Mouse (Mus musculus) limb, embryonic 12.5 days (tissue): Measurements from ENCODE around the gene Fbf1. TPM values are rescaled to one million over a fixed set of nuclear protein-coding genes. Genes with fewer than 3 reads are reported as not detected.

Source experiments
- ATAC-seq: fragments of 200-750 bp; cut with Nextera tagmentation; 2 replicates; pipeline ENCODE4 v1.8.0; 2017; ENCODE audit warnings: low read depth, moderate TSS enrichment; ENCODE audit not compliant: insufficient number of reproducible peaks, insufficient read depth, low FRiP score, low TSS enrichment
- H3K27ac ChIP-seq: fragments of 300-500 bp; sonication (generic); 2 replicates; pipeline ENCODE4 v1.5.1; 2016; ENCODE audit warnings: mild to moderate bottlenecking, moderate library complexity
- H3K27me3 ChIP-seq: fragments of 300-500 bp; sonication (generic); 2 replicates; pipeline ENCODE4 v1.6.1; 2016; ENCODE audit warnings: mild to moderate bottlenecking, moderate library complexity
- H3K36me3 ChIP-seq: fragments of 300-500 bp; sonication (generic); 2 replicates; pipeline ENCODE4 v1.6.1; 2016; ENCODE audit warnings: mild to moderate bottlenecking, moderate library complexity
- H3K4me1 ChIP-seq: fragments of 300-500 bp; sonication (generic); replicated peaks from 2 replicates; pipeline ENCODE4 v1.6.1; 2016
- H3K4me2 ChIP-seq: fragments of 300-500 bp; sonication (generic); 2 replicates; pipeline ENCODE4 v1.6.1; 2016; ENCODE audit warnings: mild to moderate bottlenecking, moderate library complexity
- H3K4me3 ChIP-seq: fragments of 300-500 bp; sonication (generic); replicated peaks from 2 replicates; pipeline ENCODE4 v1.5.1; 2016; ENCODE audit warnings: mild to moderate bottlenecking
- H3K9ac ChIP-seq: fragments of 300-500 bp; sonication (generic); replicated peaks from 2 replicates; pipeline ENCODE4 v1.6.1; 2016; ENCODE audit warnings: mild to moderate bottlenecking, moderate library complexity
- H3K9me3 ChIP-seq: fragments of 300-500 bp; sonication (generic); 2 replicates; pipeline ENCODE4 v1.6.1; 2016; ENCODE audit warnings: mild to moderate bottlenecking, moderate library complexity
- WGBS: fragments of 180-500 bp; shearing (Covaris S2); methylation state at CpG from one replicate; pipeline ENCODE4 v1.1.7; 2016; 5-methylcytosine and 5-hydroxymethylcytosine counted together
- polyA plus RNA-seq: library from polyadenylated mRNA; unstranded; fragments of >200 nt; fragmentation: Nextera tagmentation; extraction: Ambion mirVana; gene quantifications from 2 replicates; pipeline ENCODE4 v1.2.1, GENCODE M21; 2016

Fbf1 gene
- polyA plus RNA-seq, 1 experiment from 2014 or later, result 54.0 TPM

DNA sequence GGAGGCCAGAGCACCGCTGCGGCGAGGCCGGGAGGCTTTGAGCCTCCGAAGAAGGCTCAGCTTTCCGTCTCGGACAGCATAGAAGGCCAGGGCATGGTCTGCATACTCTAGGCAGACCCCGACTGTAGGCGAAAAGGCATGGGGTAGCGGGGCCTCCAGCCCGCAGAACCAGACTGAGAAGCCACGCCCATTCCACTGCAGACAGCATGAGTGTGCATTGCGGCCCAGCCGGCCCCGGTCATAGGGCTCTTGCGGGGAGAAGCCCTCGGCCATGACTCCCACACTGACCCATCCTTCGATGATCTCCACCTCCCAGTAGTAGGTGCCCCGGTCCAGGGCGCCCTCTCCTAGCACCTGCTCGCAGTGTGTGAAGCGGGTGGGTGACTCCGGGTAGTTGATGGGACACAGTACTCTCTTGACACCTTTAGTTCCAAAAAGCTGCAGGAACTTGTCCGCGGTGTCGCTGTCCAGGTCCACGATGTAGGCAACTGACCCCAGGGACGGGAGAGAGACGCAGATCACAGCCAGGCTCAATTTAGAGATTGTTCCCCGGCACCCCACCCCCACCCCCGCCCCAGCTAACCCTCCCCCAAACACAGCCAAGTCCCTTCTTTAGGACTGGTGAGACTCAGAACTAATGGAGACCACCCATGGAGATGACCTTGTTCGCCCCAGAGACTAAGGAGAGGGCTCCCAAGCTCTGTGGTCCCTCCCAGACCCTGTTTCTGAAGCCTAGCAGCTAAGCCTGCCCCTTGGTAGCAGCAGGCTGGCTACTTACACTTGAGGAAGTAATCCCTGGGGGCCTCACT, 61.6 kb downstream of the Fbf1 start:
- WGBS, result 21% methylated on average over 32 of the region's 32 CpGs
- H3K9me3 ChIP-seq, result no peaks in the 10 kb centered on the region
- H3K4me3 ChIP-seq, result peak overlapping the region; percentile 11; the same call in 1 of the 2 replicates
- peak overlapping the region; percentile 61 for H3K4me2 ChIP-seq
- H3K4me1 ChIP-seq, result peaks cover 76% of the 10 kb centered on the region
- peaks cover 63% of the 10 kb centered on the region for H3K27me3 ChIP-seq
- no peak overlapping the region for H3K27ac ChIP-seq
- 0 out of 2 replicates have a peak overlapping the region, but pooled peaks have one; percentile 18 for H3K9ac ChIP-seq
- peak; percentile 20; the same call in 1 of the 2 replicates for ATAC-seq
- H3K36me3 ChIP-seq, result no peaks in the 10 kb centered on the region

DNA sequence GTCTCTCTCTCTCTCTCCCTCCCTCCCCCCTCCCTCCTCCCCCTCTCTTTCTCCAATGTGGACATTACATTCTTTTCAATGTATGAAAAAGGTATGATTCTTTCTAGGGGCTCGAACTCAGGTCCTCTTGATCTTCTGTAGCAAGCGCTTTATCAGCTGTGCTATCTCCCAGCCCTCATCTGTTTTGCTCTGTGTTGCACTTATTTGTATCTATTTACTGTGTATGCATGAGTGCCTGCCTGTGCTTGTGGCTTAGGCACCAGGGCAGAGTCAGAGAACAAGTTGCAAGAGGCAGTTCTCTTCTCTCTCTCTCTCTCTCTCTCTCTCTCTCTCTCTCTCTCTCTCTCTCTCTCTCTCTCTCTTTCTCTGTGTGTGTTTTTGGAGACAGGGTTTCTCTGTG, 62.9 kb downstream of the Fbf1 start:
- no peaks in the 10 kb centered on the region for H3K9me3 ChIP-seq
- no peak overlapping the region for H3K9ac ChIP-seq
- no peaks in the 10 kb centered on the region for H3K36me3 ChIP-seq
- no peak for ATAC-seq
- 85% methylated on average over 2 of the region's 2 CpGs for WGBS
- H3K27ac ChIP-seq, result no peak overlapping the region
- peaks cover 50% of the 10 kb centered on the region for H3K27me3 ChIP-seq
- H3K4me3 ChIP-seq, result no peak overlapping the region
- H3K4me2 ChIP-seq, result no peak overlapping the region
- H3K4me1 ChIP-seq, result peaks cover 82% of the 10 kb centered on the region

DNA sequence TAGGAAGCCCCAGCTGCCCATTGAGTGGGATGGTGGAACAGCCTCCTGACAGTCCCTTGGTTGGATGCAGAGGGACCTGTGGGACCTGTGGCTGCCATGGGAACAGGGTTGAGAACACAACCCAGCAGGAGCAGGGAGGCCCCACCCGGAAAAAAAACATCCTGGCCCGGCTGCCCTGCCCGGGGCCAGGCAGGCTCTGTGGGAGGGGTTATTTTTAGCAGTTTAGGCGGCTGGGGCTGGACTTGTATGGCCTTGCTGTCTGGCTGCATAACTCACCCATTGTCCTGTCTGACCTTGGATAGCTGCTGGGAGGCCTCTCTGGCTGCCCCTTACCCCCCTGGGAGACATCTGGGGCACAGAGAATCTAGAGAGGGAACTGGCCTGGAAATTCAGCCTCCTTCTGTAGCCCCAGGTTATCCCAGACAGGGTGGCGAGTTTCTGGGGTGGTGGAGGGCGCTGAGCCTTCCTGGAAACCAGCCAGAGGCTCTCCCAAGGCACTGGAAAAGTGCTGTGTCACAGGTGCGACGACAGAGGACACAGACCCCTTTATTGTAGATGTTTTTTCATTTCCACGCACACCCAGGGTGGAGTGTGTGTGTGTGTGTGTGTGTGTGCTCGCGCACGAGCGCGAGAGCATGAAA, 63.8 kb downstream of the Fbf1 start:
- no peak overlapping the region for H3K4me3 ChIP-seq
- H3K27me3 ChIP-seq, result peaks cover 41% of the 10 kb centered on the region
- H3K4me2 ChIP-seq, result peak overlapping the region; percentile 31
- WGBS, result 41% methylated on average over 14 of the region's 14 CpGs
- H3K4me1 ChIP-seq, result peaks cover 72% of the 10 kb centered on the region
- H3K27ac ChIP-seq, result peak overlapping the region; percentile 83
- H3K36me3 ChIP-seq, result no peaks in the 10 kb centered on the region
- H3K9me3 ChIP-seq, result no peaks in the 10 kb centered on the region
- H3K9ac ChIP-seq, result peak overlapping the region; percentile 19; the same call in 1 of the 2 replicates
- peak; percentile 27; the same call in 1 of the 2 replicates for ATAC-seq

DNA sequence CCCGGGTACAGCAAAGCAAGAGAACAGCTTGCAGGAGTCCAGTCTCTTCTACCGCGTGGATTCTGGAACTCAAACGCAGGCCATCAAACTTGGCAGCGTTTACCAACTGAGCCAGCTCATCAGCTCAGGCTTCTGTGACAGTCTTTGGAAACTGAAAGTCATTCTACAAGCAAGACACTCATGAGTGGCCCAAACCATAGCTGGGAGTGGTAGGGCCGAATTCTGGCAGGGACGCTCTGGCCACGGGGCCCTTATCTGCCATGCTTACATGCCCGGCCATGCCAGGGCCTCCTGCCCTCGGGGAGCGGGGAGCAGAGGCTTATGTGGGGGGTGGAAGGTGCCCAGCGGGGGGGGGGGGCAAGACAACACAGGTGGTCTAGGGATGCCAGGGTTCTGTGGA, 64.4 kb downstream of the Fbf1 start:
- Histone ChIP-seq H3K4me1 (peaks cover 67% of the 10 kb centered on the region), H3K4me2 (0 out of 2 replicates have a peak overlapping the region, but pooled peaks have one; percentile 31), H3K9ac (no peak overlapping the region; the same call in 1 of the 2 replicates), H3K9me3 (no peaks in the 10 kb centered on the region), H3K36me3 (no peaks in the 10 kb centered on the region), H3K27ac (peak overlapping the region; percentile 83), H3K4me3 (no peak overlapping the region), H3K27me3 (peaks cover 35% of the 10 kb centered on the region)
- WGBS, result 79% methylated on average over 12 of the region's 12 CpGs
- no peak for ATAC-seq

DNA sequence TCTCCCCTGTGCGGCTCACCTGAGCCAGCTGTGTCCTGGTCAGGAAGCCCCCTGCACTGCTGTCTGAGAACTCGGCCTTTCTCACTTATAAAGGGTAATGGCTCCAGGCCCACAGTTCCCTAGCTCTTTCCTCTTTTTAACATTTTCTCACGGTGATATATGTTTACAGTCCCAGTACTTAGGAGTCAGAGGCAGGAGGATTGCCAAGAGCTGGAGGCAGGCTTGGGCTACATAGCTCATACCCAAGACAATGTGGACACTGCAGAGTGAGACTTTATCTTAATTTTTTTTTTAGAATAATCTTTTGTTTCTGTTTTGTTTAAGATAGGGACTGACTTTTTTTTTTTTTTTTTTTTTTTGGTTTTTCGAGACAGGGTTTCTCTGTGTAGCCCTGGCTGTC, 65.5 kb downstream of the Fbf1 start:
- WGBS, result 57% methylated on average over 3 of the region's 4 CpGs
- no peaks in the 10 kb centered on the region for H3K9me3 ChIP-seq
- H3K27ac ChIP-seq, result peak overlapping the region; percentile 87
- ATAC-seq, result no peak
- no peak overlapping the region for H3K9ac ChIP-seq
- peaks cover 24% of the 10 kb centered on the region for H3K27me3 ChIP-seq
- no peak overlapping the region for H3K4me3 ChIP-seq
- no peaks in the 10 kb centered on the region for H3K36me3 ChIP-seq
- H3K4me2 ChIP-seq, result no peak overlapping the region
- peaks cover 57% of the 10 kb centered on the region for H3K4me1 ChIP-seq

DNA sequence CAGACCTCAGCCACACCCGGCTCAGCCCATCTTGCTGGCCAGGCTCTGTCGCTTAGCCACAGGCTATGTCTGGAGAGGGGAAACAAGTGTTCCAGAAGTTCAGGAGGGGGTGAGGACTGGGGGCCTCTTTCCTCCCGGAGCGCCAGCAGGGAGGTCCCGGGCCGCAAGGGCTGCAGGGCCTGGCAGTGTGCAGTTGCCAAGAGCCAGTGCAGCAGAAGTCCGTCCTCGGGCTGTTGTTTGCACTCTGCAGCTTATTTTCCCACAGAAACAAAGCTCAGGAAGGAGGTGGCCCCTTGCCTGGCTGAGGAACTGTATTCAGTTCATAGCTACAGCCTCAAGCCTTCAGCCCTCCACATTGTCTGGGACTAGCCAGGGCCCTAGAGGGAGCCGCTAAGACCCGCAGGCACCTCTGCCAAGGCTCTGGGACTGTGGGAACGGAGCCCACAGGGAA, 66.0 kb downstream of the Fbf1 start:
- Histone ChIP-seq H3K4me1 (peaks cover 52% of the 10 kb centered on the region), H3K36me3 (no peaks in the 10 kb centered on the region), H3K4me3 (no peak overlapping the region), H3K27ac (peak overlapping the region; percentile 87), H3K4me2 (no peak overlapping the region), H3K9ac (peak overlapping the region; percentile 42), H3K27me3 (peaks cover 19% of the 10 kb centered on the region), H3K9me3 (peaks cover 2% of the 10 kb centered on the region; the same call in 1 of the 2 replicates)
- 49% methylated on average over 11 of the region's 11 CpGs for WGBS
- ATAC-seq, result no peak

DNA sequence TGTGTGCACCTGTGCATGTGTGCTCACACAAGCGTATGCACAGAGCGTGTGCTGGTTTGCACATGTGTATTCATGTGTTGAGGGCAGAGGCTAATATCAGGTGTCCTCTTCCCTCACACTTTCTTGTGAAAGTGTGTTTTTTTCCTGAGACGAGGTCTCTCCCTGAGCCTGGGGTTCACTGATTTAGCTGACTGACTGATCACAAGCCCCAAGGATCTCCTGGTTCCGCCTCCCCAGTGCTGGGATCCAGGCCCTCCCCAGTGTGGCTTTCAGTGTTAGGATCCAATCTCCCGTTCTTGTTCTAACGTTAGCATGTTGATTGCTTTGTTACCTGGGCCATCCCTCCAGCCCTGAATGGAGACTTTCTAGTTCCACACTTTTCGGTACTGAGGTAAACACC, 67.1 kb downstream of the Fbf1 start:
- peaks cover 7% of the 10 kb centered on the region; the same call in 1 of the 2 replicates for H3K9me3 ChIP-seq
- peaks cover 8% of the 10 kb centered on the region for H3K27me3 ChIP-seq
- H3K36me3 ChIP-seq, result no peaks in the 10 kb centered on the region
- H3K27ac ChIP-seq, result peak overlapping the region; percentile 87; the same call in 1 of the 2 replicates
- ATAC-seq, result no peak
- 81% methylated on average over 7 of the region's 7 CpGs for WGBS
- peaks cover 41% of the 10 kb centered on the region for H3K4me1 ChIP-seq
- H3K4me2 ChIP-seq, result no peak overlapping the region
- H3K4me3 ChIP-seq, result no peak overlapping the region
- H3K9ac ChIP-seq, result no peak overlapping the region

DNA sequence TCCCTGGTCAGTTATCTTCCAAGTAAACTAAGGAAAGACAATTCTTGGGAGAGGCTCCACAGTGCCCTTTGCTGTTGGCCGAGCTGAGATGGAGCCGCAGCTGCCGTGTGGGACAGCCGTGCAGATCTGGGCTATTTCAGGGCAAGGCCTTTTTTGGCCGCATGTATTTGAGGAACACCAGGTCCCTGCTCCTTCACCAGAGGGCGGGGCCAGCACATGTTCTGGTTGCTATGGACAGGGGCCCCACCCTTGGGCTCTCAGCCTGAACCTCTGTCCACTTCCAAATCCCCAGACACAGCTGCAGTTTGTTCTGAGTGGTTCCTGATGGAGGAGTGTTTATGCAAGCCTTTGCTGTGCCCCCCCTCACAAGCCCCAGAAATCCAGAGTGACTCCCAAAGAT, 67.6 kb downstream of the Fbf1 start:
- H3K4me1 ChIP-seq, result peaks cover 39% of the 10 kb centered on the region
- ATAC-seq, result no peak
- no peaks in the 10 kb centered on the region for H3K36me3 ChIP-seq
- WGBS, result 74% methylated on average over 6 of the region's 6 CpGs
- H3K27me3 ChIP-seq, result peaks cover 4% of the 10 kb centered on the region; the same call in 1 of the 2 replicates
- H3K9me3 ChIP-seq, result peaks cover 7% of the 10 kb centered on the region; the same call in 1 of the 2 replicates
- no peak overlapping the region for H3K9ac ChIP-seq
- 0 out of 2 replicates have a peak overlapping the region, but pooled peaks have one; percentile 87 for H3K27ac ChIP-seq
- no peak overlapping the region for H3K4me3 ChIP-seq
- H3K4me2 ChIP-seq, result no peak overlapping the region

DNA sequence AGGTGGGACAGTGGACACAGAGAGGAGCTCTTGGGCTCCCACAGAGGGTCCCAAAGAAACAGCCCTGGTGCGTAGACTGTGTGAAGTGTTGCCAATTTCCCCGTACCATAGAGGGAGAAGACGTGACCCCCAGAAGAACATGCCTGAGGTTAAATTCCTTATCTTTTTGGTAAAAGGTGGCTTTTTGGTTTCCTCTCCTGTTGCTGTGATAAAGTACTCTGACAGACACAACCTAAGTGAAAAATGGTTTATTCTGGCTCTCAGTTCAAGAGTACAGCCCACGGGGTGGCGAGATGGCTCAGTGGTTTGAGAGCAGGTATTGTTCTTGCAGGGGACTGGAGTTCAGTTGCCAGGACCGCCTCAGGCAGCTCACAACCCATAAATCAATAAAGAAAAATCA, 68.5 kb downstream of the Fbf1 start:
- no peak overlapping the region for H3K9ac ChIP-seq
- WGBS, result 85% methylated on average over 6 of the region's 6 CpGs
- peaks cover 36% of the 10 kb centered on the region for H3K4me1 ChIP-seq
- ATAC-seq, result no peak
- no peak overlapping the region for H3K4me2 ChIP-seq
- H3K4me3 ChIP-seq, result no peak overlapping the region
- peaks cover 7% of the 10 kb centered on the region; the same call in 1 of the 2 replicates for H3K9me3 ChIP-seq
- no peaks in the 10 kb centered on the region for H3K27me3 ChIP-seq
- H3K27ac ChIP-seq, result no peak overlapping the region
- H3K36me3 ChIP-seq, result no peaks in the 10 kb centered on the region

DNA sequence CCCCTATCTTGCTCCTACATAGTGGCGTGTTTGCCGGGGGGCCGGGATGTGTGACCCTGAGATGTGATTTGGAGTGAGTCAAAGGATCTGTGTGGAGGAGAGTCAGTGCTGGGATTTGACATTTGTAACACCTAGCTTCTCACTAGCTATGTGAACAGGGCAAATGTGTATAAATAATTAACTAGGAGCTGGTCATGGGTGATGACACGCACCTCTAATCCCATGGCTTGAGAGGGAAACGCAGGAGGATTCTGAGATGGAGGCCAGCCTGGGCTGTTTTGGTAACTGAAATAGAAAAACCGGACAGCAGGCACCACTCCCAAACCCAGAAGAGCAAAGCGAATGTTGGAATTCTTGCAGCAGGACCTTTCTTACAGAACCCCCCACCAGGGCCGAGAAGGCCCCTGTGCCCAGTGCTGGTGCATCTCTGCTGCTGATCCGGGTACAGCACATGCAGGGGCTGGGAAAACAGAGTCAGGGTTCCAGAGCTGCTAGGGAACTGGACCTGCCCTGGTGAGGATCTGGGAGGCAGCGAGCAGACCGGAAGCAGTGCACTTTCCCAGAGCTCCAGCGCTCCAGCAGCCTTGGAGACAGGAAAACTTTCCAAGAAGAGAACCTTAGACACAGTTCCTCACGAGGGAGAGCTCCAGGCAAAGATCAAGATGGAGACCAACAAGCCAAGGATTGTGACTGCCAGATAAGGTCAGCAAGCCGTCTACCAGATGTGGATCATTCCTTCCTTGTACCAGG, 69.1 kb downstream of the Fbf1 start:
- Histone ChIP-seq H3K9ac (no peak overlapping the region), H3K4me2 (no peak overlapping the region), H3K4me1 (peaks cover 30% of the 10 kb centered on the region), H3K9me3 (peaks cover 7% of the 10 kb centered on the region; the same call in 1 of the 2 replicates), H3K36me3 (no peaks in the 10 kb centered on the region), H3K4me3 (no peak overlapping the region), H3K27me3 (no peaks in the 10 kb centered on the region), H3K27ac (no peak overlapping the region)
- 73% methylated on average over 14 of the region's 14 CpGs for WGBS
- ATAC-seq, result no peak
